Mouse (Mus musculus) kidney, embryonic 15.5 days (tissue): ENCODE results near the gene Gnaq. TPM values are rescaled to one million over a fixed set of nuclear protein-coding genes. Genes with fewer than 3 reads are reported as not detected.

Experiments used
- ATAC-seq: fragments of 200-750 bp; cut with Nextera tagmentation; replicated peaks from 2 replicates; pipeline ENCODE4 v1.8.0; 2017; ENCODE audit warnings: moderate TSS enrichment; ENCODE audit not compliant: low FRiP score
- H3K27ac ChIP-seq: fragments of 300-500 bp; sonication (generic); 2 replicates; pipeline ENCODE4 v1.5.1; 2015; ENCODE audit warnings: mild to moderate bottlenecking, inconsistent platforms
- H3K27me3 ChIP-seq: fragments of 300-500 bp; sonication (generic); 2 replicates; pipeline ENCODE4 v1.6.1; 2015; ENCODE audit warnings: inconsistent platforms
- H3K36me3 ChIP-seq: fragments of 300-500 bp; sonication (generic); 2 replicates; pipeline ENCODE4 v1.6.1; 2015; ENCODE audit warnings: inconsistent platforms
- H3K4me1 ChIP-seq: fragments of 300-500 bp; sonication (generic); 2 replicates; pipeline ENCODE4 v1.6.1; 2015; ENCODE audit warnings: inconsistent platforms
- H3K4me2 ChIP-seq: fragments of 300-500 bp; sonication (generic); 2 replicates; pipeline ENCODE4 v1.6.1; 2015; ENCODE audit warnings: moderate library complexity, mild to moderate bottlenecking, inconsistent platforms
- H3K4me3 ChIP-seq: fragments of 300-500 bp; sonication (generic); replicated peaks from 2 replicates; pipeline ENCODE4 v1.5.1; 2015; ENCODE audit warnings: mild to moderate bottlenecking, inconsistent platforms
- H3K9ac ChIP-seq: fragments of 300-500 bp; sonication (generic); 2 replicates; pipeline ENCODE4 v1.6.1; 2015; ENCODE audit warnings: mild to moderate bottlenecking, inconsistent platforms
- H3K9me3 ChIP-seq: fragments of 300-500 bp; sonication (generic); replicated peaks from 2 replicates; pipeline ENCODE4 v1.6.1; 2016; ENCODE audit warnings: inconsistent platforms
- WGBS: fragments of 180-500 bp; shearing (Covaris S2); methylation state at CpG from one replicate; pipeline ENCODE4 v1.1.7; 2015; ENCODE audit warnings: mixed read lengths; 5-methylcytosine and 5-hydroxymethylcytosine counted together
- microRNA-seq: library from miRNA; unstranded; fragments of <30 nt; microRNA quantifications from one replicate; pipeline ENCODE4, GENCODE M21; 2016
- polyA plus RNA-seq: library from polyadenylated mRNA; unstranded; fragments of >200 nt; fragmentation: Nextera tagmentation; extraction: Ambion mirVana; gene quantifications from 2 replicates; pipeline ENCODE4 v1.2.1, GENCODE M21; 2015

Gene Gnaq
- polyA plus RNA-seq, 1 experiment from 2014 or later: 36.2 TPM

GRCm38 (mm10) chr19:16436335-16437169 lies 303.9 kb downstream of the Gnaq start:
- peak overlapping the region; percentile 85 for H3K4me2 ChIP-seq
- H3K36me3 ChIP-seq: no peaks in the 10 kb centered on the region
- H3K27me3 ChIP-seq: peaks cover 18% of the 10 kb centered on the region
- H3K4me1 ChIP-seq: peaks cover 51% of the 10 kb centered on the region
- H3K4me3 ChIP-seq: peak overlapping the region; percentile 47
- 4% methylated on average over 61 of the region's 61 CpGs for WGBS
- H3K27ac ChIP-seq: 0 out of 2 replicates have a peak overlapping the region, but pooled peaks have one; percentile 30
- peak overlapping the region; percentile 35 for H3K9ac ChIP-seq
- no peak for ATAC-seq
- H3K9me3 ChIP-seq: no peaks in the 10 kb centered on the region

Small RNA genes within 50 kb of the gene (microRNA-seq; reads per million reads assigned to microRNA genes)
- gene Mir496b: not detected

Other genes with a start within 250 kb of the Gnaq start
- gene Psat1, start 185.5 kb upstream of the Gnaq start, polyA plus RNA-seq: 93.5 and 107 TPM in 2 replicates
- gene Cep78, start 147.8 kb upstream of the Gnaq start, polyA plus RNA-seq: 27.2 TPM in 2 replicates